Mouse (Mus musculus): ENCODE data around the gene Tmem17. TPM values are rescaled to one million over a fixed set of nuclear protein-coding genes. Genes with fewer than 3 reads are reported as not detected.
A peak's percentile ranks its signal among the peaks of the same experiment; 100 is the strongest.

The Tmem17 gene
- polyA plus RNA-seq, 1 experiment from 2014 or later, result 17.5 TPM

DNA sequence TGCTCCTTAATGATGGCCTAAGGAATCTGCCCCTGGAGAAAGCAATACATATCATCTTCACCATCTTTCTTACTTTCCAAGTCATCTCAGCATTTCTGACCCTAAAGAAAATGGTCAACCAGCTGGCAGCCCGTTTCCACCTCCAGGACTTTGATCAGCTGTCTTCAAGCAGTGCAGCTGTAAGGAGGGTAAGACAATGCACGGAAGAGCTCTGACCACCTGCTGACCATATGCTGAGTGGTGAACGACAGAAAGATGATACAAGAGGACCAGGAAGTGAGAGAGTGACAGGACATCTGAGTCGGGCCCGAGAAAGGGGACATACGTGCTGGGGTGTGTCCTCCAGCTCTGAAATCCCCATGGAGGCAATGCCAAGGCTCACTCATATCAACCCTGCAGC, 6.6 kb downstream of the Tmem17 start:
- H3K9ac ChIP-seq, result no peak overlapping the region
- ATAC-seq (ENCODE audit: low FRiP score, low read depth), result no peak
- H3K4me3 ChIP-seq, result no peak overlapping the region
- no peaks in the 10 kb centered on the region for H3K27me3 ChIP-seq (replicated peaks)
- no peak overlapping the region for H3K4me2 ChIP-seq (replicated peaks)
- H3K36me3 ChIP-seq, result peaks cover 22% of the 10 kb centered on the region
- no peaks in the 10 kb centered on the region for H3K4me1 ChIP-seq
- WGBS, result 85% methylated on average over 6 of the region's 6 CpGs
- H3K27ac ChIP-seq, result no peak overlapping the region
- peaks cover 11% of the 10 kb centered on the region; the same call in 1 of the 2 replicates for H3K9me3 ChIP-seq

- no peaks in the 10 kb centered on the region for H3K27me3 ChIP-seq (replicated peaks)
- 93% methylated on average over 4 of the region's 4 CpGs for WGBS
- no peak overlapping the region for H3K4me2 ChIP-seq (replicated peaks)
- H3K4me3 ChIP-seq, result no peak overlapping the region
- no peak overlapping the region for H3K27ac ChIP-seq
- no peak overlapping the region for H3K9ac ChIP-seq
- H3K36me3 ChIP-seq, result peaks cover 22% of the 10 kb centered on the region
- no peak for ATAC-seq (ENCODE audit: low FRiP score, low read depth)
- H3K4me1 ChIP-seq, result no peaks in the 10 kb centered on the region
- H3K9me3 ChIP-seq, result peaks cover 11% of the 10 kb centered on the region; the same call in 1 of the 2 replicates
Measured at GRCm38 (mm10) chr11:22520251-22520650, 8.4 kb downstream of the Tmem17 start.

GRCm38 (mm10) chr11:22524606-22525005, 12.7 kb downstream of the Tmem17 start:
- Histone ChIP-seq H3K4me2 (replicated peaks) (no peak overlapping the region), H3K9ac (no peak overlapping the region), H3K36me3 (peaks cover 10% of the 10 kb centered on the region), H3K4me1 (no peaks in the 10 kb centered on the region), H3K4me3 (no peak overlapping the region), H3K9me3 (peaks cover 6% of the 10 kb centered on the region; the same call in 1 of the 2 replicates), H3K27me3 (replicated peaks) (no peaks in the 10 kb centered on the region), H3K27ac (no peak overlapping the region)
- no peak for ATAC-seq (ENCODE audit: low FRiP score, low read depth)
- WGBS, result 88% methylated on average over 1 of the region's 1 CpGs

- Histone ChIP-seq H3K27me3 (replicated peaks) (no peaks in the 10 kb centered on the region), H3K9ac (no peak overlapping the region), H3K4me2 (replicated peaks) (no peak overlapping the region), H3K4me3 (no peak overlapping the region), H3K27ac (no peak overlapping the region), H3K36me3 (no peaks in the 10 kb centered on the region), H3K4me1 (no peaks in the 10 kb centered on the region), H3K9me3 (no peaks in the 10 kb centered on the region)
- WGBS, result 56% methylated on average over 1 of the region's 1 CpGs
- no peak for ATAC-seq (ENCODE audit: low FRiP score, low read depth)
Measured at GRCm38 (mm10) chr11:22540600-22540999, 28.7 kb downstream of the Tmem17 start.

DNA sequence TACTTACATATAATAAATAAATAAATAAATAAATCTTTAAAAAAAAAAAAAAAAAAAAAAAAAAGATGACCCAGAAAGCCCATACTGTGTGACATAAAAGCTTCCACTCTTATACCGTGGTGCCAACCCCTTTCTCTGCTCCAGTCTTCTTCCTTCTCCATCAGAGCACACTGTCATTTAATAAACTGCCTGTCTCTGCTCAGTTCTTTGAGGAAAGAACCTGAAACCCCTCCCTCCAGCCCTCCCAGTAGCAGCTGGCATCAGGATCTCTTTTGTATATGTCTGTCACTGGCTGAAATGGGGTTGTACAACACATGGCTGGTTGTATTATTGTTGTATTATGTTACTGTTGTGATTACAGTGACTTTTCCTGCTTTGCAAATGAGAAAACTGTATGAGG, 48.2 kb downstream of the Tmem17 start:
- no peak overlapping the region for H3K4me2 ChIP-seq (replicated peaks)
- no peak overlapping the region for H3K4me3 ChIP-seq
- no peak overlapping the region for H3K9ac ChIP-seq
- no peak overlapping the region for H3K27ac ChIP-seq
- H3K9me3 ChIP-seq, result no peaks in the 10 kb centered on the region
- ATAC-seq (ENCODE audit: low FRiP score, low read depth), result peak; percentile 51
- H3K36me3 ChIP-seq, result no peaks in the 10 kb centered on the region
- 31% methylated on average over 1 of the region's 1 CpGs for WGBS
- H3K27me3 ChIP-seq (replicated peaks), result no peaks in the 10 kb centered on the region
- H3K4me1 ChIP-seq, result peaks cover 13% of the 10 kb centered on the region

DNA sequence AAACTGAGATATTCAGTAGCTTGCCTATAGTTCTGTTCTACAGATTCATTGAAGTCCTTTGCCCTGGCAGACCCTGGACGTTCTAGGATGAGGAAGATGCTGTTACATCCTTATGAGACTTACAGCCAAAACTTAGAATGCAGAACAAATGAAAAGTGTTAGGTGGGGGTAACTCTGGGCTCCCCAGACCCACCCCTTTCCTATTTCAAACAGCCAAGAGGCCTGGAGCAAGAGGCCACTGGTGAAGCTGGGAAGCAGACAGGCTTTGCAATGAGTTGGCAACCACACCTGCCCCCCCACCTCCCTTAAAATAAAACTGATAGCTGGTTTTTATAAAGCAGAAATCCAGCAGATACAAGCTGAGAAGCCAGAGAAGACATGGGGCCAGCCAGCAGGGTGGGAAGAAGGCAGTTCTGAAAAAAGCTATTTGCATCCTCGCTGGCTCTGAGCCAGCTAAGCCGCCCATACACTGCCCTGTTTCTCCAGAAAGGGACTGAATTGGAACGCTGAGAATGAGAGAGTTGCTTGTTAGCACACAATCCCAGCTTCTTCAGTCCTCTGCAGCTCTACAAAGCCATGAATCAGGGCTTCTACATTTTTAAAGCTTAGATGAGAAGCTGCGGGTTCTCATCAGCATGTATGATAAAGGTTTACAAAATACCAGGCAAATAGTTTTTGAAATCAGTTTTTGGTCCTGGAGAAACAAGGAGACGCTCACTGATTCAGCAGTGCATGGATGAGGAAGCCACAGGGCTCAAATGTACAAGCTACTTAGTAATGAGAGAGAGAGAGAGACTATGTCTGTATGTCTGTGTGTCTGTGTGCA, 48.8 kb downstream of the Tmem17 start:
- H3K4me2 ChIP-seq (replicated peaks), result peak overlapping the region; percentile 5; the same call in 1 of the 2 replicates
- H3K4me3 ChIP-seq, result 0 out of 2 replicates have a peak overlapping the region, but pooled peaks have one; percentile 3
- H3K27me3 ChIP-seq (replicated peaks), result no peaks in the 10 kb centered on the region
- H3K9me3 ChIP-seq, result no peaks in the 10 kb centered on the region
- WGBS, result 40% methylated on average over 6 of the region's 6 CpGs
- H3K9ac ChIP-seq, result no peak overlapping the region
- peak; percentile 87 for ATAC-seq (ENCODE audit: low FRiP score, low read depth)
- peak overlapping the region; percentile 47; the same call in 1 of the 2 replicates for H3K27ac ChIP-seq
- H3K4me1 ChIP-seq, result peaks cover 13% of the 10 kb centered on the region
- H3K36me3 ChIP-seq, result no peaks in the 10 kb centered on the region

DNA sequence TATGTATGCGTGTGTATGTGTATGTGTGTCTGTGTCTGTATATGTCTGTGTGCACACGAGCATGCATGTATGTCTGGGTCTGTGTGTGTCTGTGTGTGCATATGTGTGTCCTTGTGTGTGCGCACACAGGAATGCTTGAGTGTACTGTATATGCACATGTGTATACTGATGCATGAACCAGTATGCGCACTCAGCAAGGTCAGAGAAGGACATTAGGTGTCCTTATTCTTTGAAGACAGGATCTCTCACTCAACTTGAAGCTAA, 49.4 kb downstream of the Tmem17 start:
- Histone ChIP-seq H3K4me2 (replicated peaks) (no peak overlapping the region), H3K27ac (no peak overlapping the region; the same call in 1 of the 2 replicates), H3K4me1 (peaks cover 13% of the 10 kb centered on the region), H3K9me3 (no peaks in the 10 kb centered on the region), H3K9ac (no peak overlapping the region), H3K36me3 (no peaks in the 10 kb centered on the region), H3K4me3 (no peak overlapping the region), H3K27me3 (replicated peaks) (no peaks in the 10 kb centered on the region)
- ATAC-seq (ENCODE audit: low FRiP score, low read depth), result peak; percentile 27
- WGBS, result 86% methylated on average over 4 of the region's 4 CpGs

DNA sequence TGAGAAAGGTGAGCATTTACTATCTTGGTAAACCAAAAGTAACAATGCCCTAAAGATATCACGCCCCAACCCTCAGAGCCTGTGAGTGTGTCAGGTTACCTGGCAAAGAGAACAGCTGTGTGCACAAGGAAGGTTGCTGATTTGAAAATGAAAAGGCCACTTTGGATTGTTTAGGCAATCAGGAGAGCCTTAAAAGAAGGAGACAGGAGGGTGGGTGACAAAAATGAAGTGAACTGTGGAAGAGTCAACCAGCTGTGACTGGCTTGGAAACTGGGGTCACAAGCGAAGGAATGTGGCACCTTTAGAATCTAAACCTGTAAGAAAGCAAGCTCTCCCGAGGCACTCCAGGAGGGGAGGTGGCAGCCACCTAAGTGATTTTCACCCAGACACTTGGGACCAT, 51.8 kb downstream of the Tmem17 start:
- no peaks in the 10 kb centered on the region for H3K9me3 ChIP-seq
- H3K27ac ChIP-seq, result no peak overlapping the region
- H3K4me3 ChIP-seq, result no peak overlapping the region
- no peak for ATAC-seq (ENCODE audit: low FRiP score, low read depth)
- H3K27me3 ChIP-seq (replicated peaks), result no peaks in the 10 kb centered on the region
- H3K9ac ChIP-seq, result no peak overlapping the region
- H3K4me2 ChIP-seq (replicated peaks), result no peak overlapping the region
- WGBS, result 86% methylated on average over 3 of the region's 3 CpGs
- H3K36me3 ChIP-seq, result no peaks in the 10 kb centered on the region
- peaks cover 13% of the 10 kb centered on the region for H3K4me1 ChIP-seq

- WGBS, result 91% methylated on average over 3 of the region's 3 CpGs
- ATAC-seq (ENCODE audit: low FRiP score, low read depth), result no peak
- H3K36me3 ChIP-seq, result no peaks in the 10 kb centered on the region
Measured at GRCm38 (mm10) chr11:22564676-22565075, 52.8 kb downstream of the Tmem17 start.

More at GRCm38 (mm10) chr11:22564676-22565075, 52.8 kb downstream of the Tmem17 start:
- Histone ChIP-seq H3K9me3 (no peaks in the 10 kb centered on the region), H3K4me1 (peaks cover 13% of the 10 kb centered on the region), H3K27ac (no peak overlapping the region), H3K4me3 (no peak overlapping the region), H3K4me2 (replicated peaks) (no peak overlapping the region), H3K27me3 (replicated peaks) (no peaks in the 10 kb centered on the region), H3K9ac (no peak overlapping the region)

Other genes starting within 250 kb of the Tmem17 start
- 16.1 and 17.9 TPM in 2 replicates for gene Ehbp1, start 169.8 kb upstream of the Tmem17 start, polyA plus RNA-seq (2016; fragmentation: Nextera tagmentation; extraction: Ambion mirVana)

Data from neural tube, embryonic 12.5 days (tissue).